Mouse (Mus musculus): ENCODE measurements around the gene Apln. TPM values are rescaled to one million over a fixed set of nuclear protein-coding genes. Genes with fewer than 3 reads are reported as not detected.

The Apln gene
- polyA plus RNA-seq, 1 experiment, result 0.74 TPM

- TF ChIP-seq CTCF (IDR thresholded peaks at IDR 0.05; ENCODE audit: extremely low read depth, insufficient read length, insufficient replicate concordance, low read depth, low read length), result peak; percentile 71; the same call in 1 of the 2 replicates
- TF ChIP-seq POLR2A (IDR thresholded peaks at IDR 0.05; ENCODE audit: low read depth, low read length), result no peak
- 9% methylated on average over 8 of the region's 8 CpGs for WGBS
- Histone ChIP-seq H3K36me3 (ENCODE audit: control insufficient read depth, insufficient read depth, low read length) (no peaks in the 10 kb centered on the region), H3K27me3 (ENCODE audit: control insufficient read depth, insufficient read depth, low read length) (no peaks in the 10 kb centered on the region), H3K4me1 (ENCODE audit: control insufficient read depth, insufficient read depth, insufficient read length, low read length) (no peaks in the 10 kb centered on the region), H3K27ac (ENCODE audit: insufficient read depth, low read depth, low read length) (no peak overlapping the region), H3K4me3 (ENCODE audit: low read depth, low read length) (no peak overlapping the region)
Measured at GRCm38 (mm10) chrX:47992606-47993005, 42.0 kb downstream of the Apln start.

GRCm38 (mm10) chrX:47988024-47988423, 46.6 kb downstream of the Apln start:
- Histone ChIP-seq H3K36me3 (ENCODE audit: control insufficient read depth, insufficient read depth, low read length) (no peaks in the 10 kb centered on the region), H3K4me1 (ENCODE audit: control insufficient read depth, insufficient read depth, insufficient read length, low read length) (no peaks in the 10 kb centered on the region), H3K27ac (ENCODE audit: insufficient read depth, low read depth, low read length) (no peak overlapping the region), H3K4me3 (ENCODE audit: low read depth, low read length) (no peak overlapping the region), H3K27me3 (ENCODE audit: control insufficient read depth, insufficient read depth, low read length) (no peaks in the 10 kb centered on the region)
- no peak for TF ChIP-seq CTCF (IDR thresholded peaks at IDR 0.05; ENCODE audit: extremely low read depth, insufficient read length, insufficient replicate concordance, low read depth, low read length)
- TF ChIP-seq POLR2A (IDR thresholded peaks at IDR 0.05; ENCODE audit: low read depth, low read length), result no peak
- 51% methylated on average over 8 of the region's 8 CpGs for WGBS

- 12% methylated on average over 19 of the region's 19 CpGs for WGBS
- H3K4me1 ChIP-seq (ENCODE audit: control insufficient read depth, insufficient read depth, insufficient read length, low read length), result no peaks in the 10 kb centered on the region
- H3K36me3 ChIP-seq (ENCODE audit: control insufficient read depth, insufficient read depth, low read length), result no peaks in the 10 kb centered on the region
- H3K27ac ChIP-seq (ENCODE audit: insufficient read depth, low read depth, low read length), result no peak overlapping the region
- H3K27me3 ChIP-seq (ENCODE audit: control insufficient read depth, insufficient read depth, low read length), result no peaks in the 10 kb centered on the region
- TF ChIP-seq POLR2A (IDR thresholded peaks at IDR 0.05; ENCODE audit: low read depth, low read length) (no peak), CTCF (IDR thresholded peaks at IDR 0.05; ENCODE audit: extremely low read depth, insufficient read length, insufficient replicate concordance, low read depth, low read length) (no peak)
- H3K4me3 ChIP-seq (ENCODE audit: low read depth, low read length), result 0 out of 2 replicates have a peak overlapping the region, but pooled peaks have one; percentile 8
Measured at GRCm38 (mm10) chrX:47985000-47985619, 49.5 kb downstream of the Apln start.

GRCm38 (mm10) chrX:47977078-47977477, 57.6 kb downstream of the Apln start:
- TF ChIP-seq POLR2A (IDR thresholded peaks at IDR 0.05; ENCODE audit: low read depth, low read length) (no peak), CTCF (IDR thresholded peaks at IDR 0.05; ENCODE audit: extremely low read depth, insufficient read length, insufficient replicate concordance, low read depth, low read length) (no peak)
- H3K4me1 ChIP-seq (ENCODE audit: control insufficient read depth, insufficient read depth, insufficient read length, low read length), result no peaks in the 10 kb centered on the region
- H3K27me3 ChIP-seq (ENCODE audit: control insufficient read depth, insufficient read depth, low read length), result no peaks in the 10 kb centered on the region
- no peak overlapping the region for H3K27ac ChIP-seq (ENCODE audit: insufficient read depth, low read depth, low read length)
- no peak overlapping the region for H3K4me3 ChIP-seq (ENCODE audit: low read depth, low read length)
- no peaks in the 10 kb centered on the region for H3K36me3 ChIP-seq (ENCODE audit: control insufficient read depth, insufficient read depth, low read length)
- 75% methylated on average over 5 of the region's 5 CpGs for WGBS

- 28% methylated on average over 4 of the region's 4 CpGs for WGBS
- H3K4me3 ChIP-seq (ENCODE audit: low read depth, low read length), result no peak overlapping the region
Measured at GRCm38 (mm10) chrX:47976551-47976950, 58.1 kb downstream of the Apln start.

More at GRCm38 (mm10) chrX:47976551-47976950, 58.1 kb downstream of the Apln start:
- Histone ChIP-seq H3K27ac (ENCODE audit: insufficient read depth, low read depth, low read length) (no peak overlapping the region), H3K36me3 (ENCODE audit: control insufficient read depth, insufficient read depth, low read length) (no peaks in the 10 kb centered on the region), H3K4me1 (ENCODE audit: control insufficient read depth, insufficient read depth, insufficient read length, low read length) (no peaks in the 10 kb centered on the region), H3K27me3 (ENCODE audit: control insufficient read depth, insufficient read depth, low read length) (no peaks in the 10 kb centered on the region)
- no peak for TF ChIP-seq POLR2A (IDR thresholded peaks at IDR 0.05; ENCODE audit: low read depth, low read length)
- TF ChIP-seq CTCF (IDR thresholded peaks at IDR 0.05; ENCODE audit: extremely low read depth, insufficient read length, insufficient replicate concordance, low read depth, low read length), result no peak

Other genes starting within 250 kb of the Apln start
- gene Smarca1, start 141.9 kb downstream of the Apln start, polyA plus RNA-seq (2012; rRNA removed), result 0.06 and 0.44 TPM in 2 replicates
- gene Ocrl, start 122.5 kb downstream of the Apln start, polyA plus RNA-seq (2012; rRNA removed), result 1.9 and 2.2 TPM in 2 replicates
- 8.0 and 170 TPM in 2 replicates for gene Xpnpep2, start 73.9 kb upstream of the Apln start, polyA plus RNA-seq (2012; rRNA removed)
- gene Sash3, start 111.6 kb upstream of the Apln start, polyA plus RNA-seq (2012; rRNA removed), result 4.2 and 6.6 TPM in 2 replicates
- 17.2 and 36.2 TPM in 2 replicates for gene Zdhhc9, start 174.0 kb upstream of the Apln start, polyA plus RNA-seq (2012; rRNA removed)
- 0.51 and 0.56 TPM in 2 replicates for gene Utp14a, start 222.0 kb upstream of the Apln start, polyA plus RNA-seq (2012; rRNA removed)